Mouse (Mus musculus) neural tube, embryonic 11.5 days (tissue): ENCODE data around the gene Pcbp2. TPM values are rescaled to one million over a fixed set of nuclear protein-coding genes. Genes with fewer than 3 reads are reported as not detected.

ENCODE experiments used
- polyA plus RNA-seq: library from polyadenylated mRNA; unstranded; fragments of >200 nt; fragmentation: Nextera tagmentation; extraction: Ambion mirVana; gene quantifications from 2 replicates; pipeline ENCODE4 v1.2.1, GENCODE M21; 2014

Pcbp2 gene
- polyA plus RNA-seq, 1 experiment from 2014 or later = 220 TPM

Other genes with a start within 250 kb of the Pcbp2 start
- gene Itgb7, start 238.6 kb upstream of the Pcbp2 start, polyA plus RNA-seq = 0.95 and 1.3 TPM in 2 replicates
- gene Rarg, start 213.0 kb upstream of the Pcbp2 start, polyA plus RNA-seq = 24.0 and 26.4 TPM in 2 replicates
- 0.20 and 0.39 TPM in 2 replicates for gene Gm9918, start 200.0 kb upstream of the Pcbp2 start, polyA plus RNA-seq
- 59.7 and 66.7 TPM in 2 replicates for gene Mfsd5, start 191.1 kb upstream of the Pcbp2 start, polyA plus RNA-seq
- 36.2 and 37.9 TPM in 2 replicates for gene Espl1, start 174.3 kb upstream of the Pcbp2 start, polyA plus RNA-seq
- 386 and 396 TPM in 2 replicates for gene Pfdn5, start 144.4 kb upstream of the Pcbp2 start, polyA plus RNA-seq
- 92.9 and 102 TPM in 2 replicates for gene Myg1, start 138.8 kb upstream of the Pcbp2 start, polyA plus RNA-seq
- gene Aaas, start 119.8 kb upstream of the Pcbp2 start, polyA plus RNA-seq = 84.7 and 86.7 TPM in 2 replicates
- gene Sp7, start 103.4 kb upstream of the Pcbp2 start, polyA plus RNA-seq = 0.70 and 0.96 TPM in 2 replicates
- 10.4 and 11.1 TPM in 2 replicates for gene Sp1, start 64.4 kb upstream of the Pcbp2 start, polyA plus RNA-seq
- gene Amhr2, start 25.2 kb upstream of the Pcbp2 start, polyA plus RNA-seq = 0.53 TPM in 1 of 2 replicates, not detected in the other
- 80.9 and 88.6 TPM in 2 replicates for gene Prr13, start 11.5 kb upstream of the Pcbp2 start, polyA plus RNA-seq
- 4.1 and 10.3 TPM in 2 replicates for gene Gm10337, start 33.2 kb downstream of the Pcbp2 start, polyA plus RNA-seq
- gene Map3k12, start 46.5 kb downstream of the Pcbp2 start, polyA plus RNA-seq = 24.8 and 26.1 TPM in 2 replicates
- gene Tarbp2, start 47.7 kb downstream of the Pcbp2 start, polyA plus RNA-seq = 103 and 105 TPM in 2 replicates
- gene Npff, start 54.4 kb downstream of the Pcbp2 start, polyA plus RNA-seq = 3.0 and 3.4 TPM in 2 replicates
- not detected in 2 replicates for gene Gm28047, start 154.5 kb downstream of the Pcbp2 start, polyA plus RNA-seq
- gene Atf7, start 154.9 kb downstream of the Pcbp2 start, polyA plus RNA-seq = 14.2 and 18.4 TPM in 2 replicates
- gene Atp5g2, start 201.8 kb downstream of the Pcbp2 start, polyA plus RNA-seq = 64.9 and 66.5 TPM in 2 replicates